Mouse (Mus musculus): ENCODE measurements around the gene Tekt5.

Tekt5 gene

GRCm38 (mm10) chr16:10379531-10379930 is 15.8 kb downstream of the Tekt5 start:
- no peak for DNase-seq (ENCODE audit: low spot score in 2 of 2)

DNA sequence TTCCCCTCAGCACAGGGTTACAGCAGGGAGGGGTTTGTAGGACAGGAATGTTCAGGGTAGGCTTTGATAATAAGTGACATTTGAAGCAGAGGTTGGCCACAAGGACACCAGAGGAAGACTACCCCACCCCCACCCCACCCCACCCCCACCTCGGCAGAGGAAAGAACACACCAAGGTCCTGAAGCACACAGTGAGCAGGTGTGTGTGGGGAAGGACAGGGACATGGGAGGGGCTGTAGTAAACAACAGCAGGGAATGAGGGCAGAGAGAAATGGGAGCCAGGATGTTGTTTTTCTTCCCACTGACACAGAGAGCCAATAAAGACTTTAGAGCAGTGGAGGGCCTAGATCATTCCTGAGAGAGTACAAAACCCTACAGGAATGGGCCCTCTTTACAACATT is 18.0 kb downstream of the Tekt5 start:
- no peak for DNase-seq (ENCODE audit: low spot score in 2 of 2)

DNA sequence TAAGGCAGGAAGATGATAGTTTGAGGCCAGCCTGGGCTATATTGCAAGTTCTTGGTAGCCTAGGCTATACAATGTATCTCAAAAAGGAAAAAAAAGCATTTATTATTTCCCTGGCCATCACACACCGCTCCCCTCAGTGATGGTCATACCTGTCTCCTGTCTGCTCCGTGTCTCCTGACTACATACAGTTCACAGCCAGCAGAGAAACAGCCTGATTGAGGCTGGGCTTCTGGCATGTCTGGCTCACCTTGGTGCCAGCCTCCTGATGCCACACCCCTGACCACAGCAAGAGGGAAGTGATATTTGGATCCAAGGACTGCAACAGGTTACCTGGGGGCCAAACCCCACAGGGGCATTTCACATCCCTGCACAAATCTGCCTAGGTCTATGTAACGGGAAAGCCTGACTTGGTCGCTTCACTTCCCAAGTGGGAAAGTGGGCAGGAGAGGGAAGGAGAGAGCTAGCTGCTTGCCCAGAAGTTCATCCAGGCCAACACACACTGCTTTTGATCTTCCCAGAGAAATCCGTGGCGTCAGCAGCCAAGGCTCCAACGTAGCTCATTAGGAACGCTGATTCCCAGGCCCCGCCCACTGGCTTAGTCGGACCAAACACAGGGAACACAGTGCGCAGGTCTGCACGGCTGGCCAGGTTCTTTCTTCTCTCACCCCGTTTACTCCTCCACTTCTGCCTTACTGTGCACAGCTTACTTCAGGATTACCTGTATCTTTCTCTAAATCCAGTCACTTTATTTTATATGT is 20.9 kb downstream of the Tekt5 start:
- no peak for DNase-seq (ENCODE audit: low spot score in 2 of 2)

DNA sequence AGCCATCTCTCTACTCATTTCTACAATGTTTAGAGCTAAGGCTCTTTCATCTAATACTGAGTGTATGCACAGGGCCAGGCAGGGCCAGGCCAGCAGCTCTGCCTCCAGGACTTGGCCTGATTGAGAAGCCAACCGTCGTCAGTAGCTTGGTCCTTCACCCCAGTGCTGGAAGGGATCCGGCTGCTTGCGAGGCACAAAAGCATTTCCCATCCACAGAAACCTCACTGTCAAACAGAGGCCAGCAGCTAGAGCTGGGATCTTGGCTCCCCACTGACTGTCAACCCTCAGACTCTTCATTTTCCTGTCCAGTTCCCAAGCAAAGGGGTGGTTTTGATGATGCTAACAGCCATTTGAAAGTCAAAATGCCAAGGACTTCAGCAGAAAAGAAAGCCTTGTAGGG is 22.9 kb downstream of the Tekt5 start:
- no peak for DNase-seq (ENCODE audit: low spot score in 2 of 2)

GRCm38 (mm10) chr16:10369996-10370395 is 25.3 kb downstream of the Tekt5 start:
- no peak for DNase-seq (ENCODE audit: low spot score in 2 of 2)

DNA sequence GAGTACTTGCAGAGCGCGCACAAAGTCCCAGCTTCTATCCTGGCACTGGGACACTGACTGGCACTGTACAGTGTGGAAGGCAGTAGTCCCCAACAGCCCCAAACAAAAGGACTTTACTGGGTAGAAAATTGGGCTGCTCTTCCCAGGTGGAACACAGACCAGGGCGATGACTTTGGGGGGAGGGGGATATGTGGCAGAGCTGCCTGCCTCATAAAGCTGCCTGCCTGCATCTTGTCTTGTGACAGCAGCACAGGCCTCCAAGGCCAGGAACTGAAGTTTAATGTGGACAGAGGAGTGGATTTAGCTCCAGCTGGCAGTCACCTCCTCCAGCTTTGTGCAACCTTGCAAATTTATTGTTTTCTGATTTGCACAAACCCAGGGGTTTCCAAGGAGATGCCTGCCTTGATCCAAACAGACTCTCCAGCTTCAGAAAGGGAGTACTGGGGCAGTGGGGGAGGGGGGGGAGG is 25.8 kb downstream of the Tekt5 start:
- no peak for DNase-seq (ENCODE audit: low spot score in 2 of 2)

- no peak for DNase-seq (ENCODE audit: low spot score in 2 of 2)
Measured at GRCm38 (mm10) chr16:10366240-10367217, 28.8 kb downstream of the Tekt5 start.

- DNase-seq (ENCODE audit: low spot score in 2 of 2), result no peak
Measured at GRCm38 (mm10) chr16:10365796-10366195, 29.5 kb downstream of the Tekt5 start.

DNA sequence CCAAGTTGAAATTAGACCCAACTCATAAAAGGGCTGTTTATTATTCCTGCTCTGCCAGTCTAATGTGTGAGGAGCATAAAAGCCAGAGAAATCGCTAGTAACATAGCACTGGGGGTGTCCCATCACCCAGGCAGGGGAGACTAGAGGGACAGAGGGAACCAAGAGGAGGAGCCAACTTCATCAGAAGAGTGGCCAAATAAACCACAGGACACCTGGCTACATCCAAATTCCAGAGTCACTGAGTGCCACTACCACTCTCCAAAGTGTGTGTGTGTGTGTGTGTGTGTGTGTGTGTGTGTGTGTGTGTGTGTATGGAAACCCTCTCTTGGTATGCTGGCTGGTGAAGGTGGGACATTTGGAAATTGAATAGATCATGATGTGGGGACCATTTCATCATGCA is 32.2 kb downstream of the Tekt5 start:
- no peak for DNase-seq (ENCODE audit: low spot score in 2 of 2)

GRCm38 (mm10) chr16:10359241-10359640 is 36.0 kb downstream of the Tekt5 start:
- no peak for DNase-seq (ENCODE audit: low spot score in 2 of 2)

DNA sequence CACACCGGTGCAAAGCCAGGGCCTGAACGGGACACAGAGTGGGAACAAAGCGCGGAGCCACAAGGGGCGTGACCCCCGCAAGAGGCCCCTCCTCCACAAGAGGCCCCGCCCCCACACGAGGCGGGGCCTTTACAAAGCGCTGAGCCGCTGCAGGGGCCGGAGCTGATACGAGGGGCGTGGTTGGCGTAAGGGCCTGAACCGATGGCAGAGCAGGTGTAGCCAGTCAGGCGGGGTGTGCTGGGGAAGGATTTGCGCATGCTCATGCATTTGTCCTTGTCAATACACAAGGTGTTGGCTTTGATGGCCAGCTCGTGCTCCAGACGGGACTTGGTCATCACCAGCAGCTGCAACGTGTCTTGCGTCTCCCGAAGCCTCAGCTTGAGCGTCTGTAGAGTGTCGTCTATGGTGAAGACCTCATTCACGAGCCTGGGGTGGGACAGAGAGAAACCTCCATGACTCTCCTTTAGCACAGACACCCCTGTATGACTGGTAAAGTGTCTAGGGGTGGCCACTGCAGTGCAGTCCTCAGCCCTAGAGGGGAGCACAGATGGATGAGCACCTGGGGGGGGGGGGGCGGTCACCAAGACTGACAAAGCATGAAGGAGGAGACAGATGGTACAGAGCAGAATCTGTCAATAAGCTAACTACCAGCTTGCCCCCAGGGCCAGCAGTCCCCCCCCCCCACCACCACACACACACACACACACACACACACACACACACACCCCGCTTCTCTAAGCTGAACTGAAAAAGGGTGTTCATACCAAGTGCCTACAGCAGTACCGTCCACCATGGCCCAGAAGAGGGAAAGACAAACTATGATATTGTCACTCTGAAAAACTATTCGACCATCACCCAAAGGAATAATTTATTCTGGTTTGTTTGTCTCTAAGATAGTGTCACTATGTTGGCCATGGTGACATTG is 37.0 kb downstream of the Tekt5 start:
- DNase-seq (ENCODE audit: low spot score in 2 of 2), result peak in 1 of 2 experiments; percentile 15

DNA sequence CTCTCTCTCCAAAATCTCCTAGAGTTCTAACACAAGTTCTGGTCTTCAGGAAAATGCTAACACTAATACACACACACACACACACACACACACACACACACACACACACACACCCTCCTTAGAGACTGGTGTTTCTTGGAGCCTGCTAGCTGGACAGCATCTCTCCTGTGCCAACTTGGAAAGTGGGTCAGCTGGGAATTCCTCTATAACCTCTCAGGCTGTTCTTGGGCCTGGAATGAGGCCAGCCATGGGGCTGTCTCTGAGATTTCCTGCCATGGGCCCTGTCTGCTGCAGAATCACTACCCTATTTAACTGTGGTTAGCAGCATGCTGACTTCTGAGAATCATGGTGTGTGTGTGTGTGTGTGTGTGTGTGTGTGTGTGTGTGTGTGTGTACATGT is 40.3 kb downstream of the Tekt5 start:
- no peak for DNase-seq (ENCODE audit: low spot score in 2 of 2)

DNA sequence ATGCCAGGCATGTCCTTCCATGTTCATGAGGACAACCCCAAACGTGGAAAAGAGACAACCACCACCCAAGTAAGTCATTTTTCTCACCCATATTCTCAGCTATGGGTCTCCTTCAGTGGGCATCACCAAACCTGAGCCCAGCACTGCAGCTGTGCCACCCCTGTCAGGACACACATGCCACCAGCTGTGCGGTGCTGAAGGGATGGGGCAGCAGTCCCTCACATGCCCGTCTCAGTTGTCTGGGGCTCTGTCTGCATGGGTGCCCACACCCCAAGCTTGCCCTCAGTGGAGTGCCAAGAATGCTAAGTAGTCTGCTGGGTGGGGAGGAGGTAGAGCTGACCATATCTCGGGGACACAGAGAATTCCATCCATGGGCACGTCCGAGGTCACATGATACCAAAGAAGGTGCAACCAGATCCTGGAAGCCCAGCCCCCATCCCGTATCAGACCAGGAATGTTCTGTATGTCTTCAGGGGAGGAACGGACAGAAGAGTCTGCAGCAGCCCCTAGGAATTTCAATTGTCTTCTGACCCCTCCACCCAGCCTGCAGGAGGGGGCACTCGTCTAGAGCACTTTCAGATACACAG is 44.1 kb downstream of the Tekt5 start:
- no peak for DNase-seq (ENCODE audit: low spot score in 2 of 2)

- no peak for DNase-seq (ENCODE audit: low spot score in 2 of 2)
Measured at GRCm38 (mm10) chr16:10349876-10350275, 45.4 kb downstream of the Tekt5 start.

- DNase-seq (ENCODE audit: low spot score in 2 of 2), result no peak
Measured at GRCm38 (mm10) chr16:10349436-10349835, 45.9 kb downstream of the Tekt5 start.

GRCm38 (mm10) chr16:10347551-10347950 is 47.7 kb downstream of the Tekt5 start:
- no peak for DNase-seq (ENCODE audit: low spot score in 2 of 2)

DNA sequence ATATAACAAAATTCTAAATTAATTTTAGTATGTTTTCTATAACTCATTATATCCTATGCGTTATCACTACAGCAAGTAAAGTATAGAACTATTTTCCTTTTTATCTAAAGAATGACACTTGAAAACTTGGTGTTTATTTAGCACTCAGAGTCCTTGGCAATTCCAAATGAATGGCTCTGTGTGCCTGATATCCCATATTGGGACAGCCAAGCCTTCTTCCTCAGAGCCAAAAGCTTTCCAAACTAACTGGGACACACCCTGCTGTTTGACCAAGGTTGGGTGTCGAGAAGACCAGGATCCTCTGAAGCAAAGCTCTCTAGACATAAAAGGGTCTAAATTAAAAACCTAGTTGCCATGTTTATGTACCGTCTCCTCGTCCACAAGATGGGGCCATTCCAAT is 54.2 kb downstream of the Tekt5 start:
- DNase-seq (ENCODE audit: low spot score in 2 of 2), result no peak

GRCm38 (mm10) chr16:10339930-10340329 is 55.4 kb downstream of the Tekt5 start:
- DNase-seq (ENCODE audit: low spot score in 2 of 2), result no peak

DNA sequence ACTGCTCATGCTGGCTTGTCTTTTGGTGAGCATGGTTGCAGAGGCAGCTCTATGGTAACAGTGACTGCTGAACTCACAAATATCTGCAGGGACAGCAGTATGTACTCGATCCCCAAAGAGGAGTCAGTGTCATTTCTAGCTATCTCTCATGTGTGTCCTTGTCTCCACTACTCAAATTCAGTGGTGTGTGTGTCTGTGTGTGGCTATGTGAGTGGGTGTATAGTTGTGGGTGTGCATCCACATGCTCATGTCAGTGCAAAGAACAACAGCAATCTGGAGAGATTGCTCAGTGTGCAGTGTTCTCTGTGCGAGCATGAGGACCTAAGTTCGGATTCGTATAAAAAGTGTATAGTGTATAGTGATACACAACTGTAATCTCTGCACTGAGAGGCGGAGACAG is 56.7 kb downstream of the Tekt5 start:
- no peak for DNase-seq (ENCODE audit: low spot score in 2 of 2)

- no peak for DNase-seq (ENCODE audit: low spot score in 2 of 2)
Measured at GRCm38 (mm10) chr16:10337422-10338197, 57.7 kb downstream of the Tekt5 start.
